Mouse (Mus musculus): ENCODE results near the gene Dusp2.

Gene Dusp2

GRCm38 (mm10) chr2:127367126-127367820, 31.3 kb downstream of the Dusp2 start:
- no peak for DNase-seq (ENCODE audit: low read depth)

- DNase-seq (ENCODE audit: low read depth): no peak
Observed at GRCm38 (mm10) chr2:127369703-127370376, 33.9 kb downstream of the Dusp2 start.

GRCm38 (mm10) chr2:127370561-127371483, 34.9 kb downstream of the Dusp2 start:
- DNase-seq (ENCODE audit: low read depth): peak; percentile 62

DNA sequence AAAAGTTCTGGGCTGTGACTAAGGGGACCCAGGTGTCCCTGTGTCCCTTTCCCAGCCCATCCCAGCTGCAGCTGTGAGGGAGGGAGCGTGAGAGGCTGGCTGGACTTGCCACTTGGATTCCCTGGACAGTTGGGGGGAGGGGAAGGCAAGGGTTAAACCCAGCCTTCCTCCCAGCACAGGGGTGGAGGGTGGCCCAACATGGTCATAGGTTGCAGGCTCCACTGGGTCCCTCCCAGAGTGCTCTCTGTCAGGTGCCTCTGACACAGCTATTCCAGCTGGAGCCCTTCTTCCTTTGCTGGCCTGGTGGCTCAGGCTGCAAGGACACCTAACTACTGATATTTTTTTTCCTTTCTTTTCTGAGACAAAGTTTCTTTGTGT, 35.5 kb downstream of the Dusp2 start:
- no peak for DNase-seq (ENCODE audit: low read depth)

DNA sequence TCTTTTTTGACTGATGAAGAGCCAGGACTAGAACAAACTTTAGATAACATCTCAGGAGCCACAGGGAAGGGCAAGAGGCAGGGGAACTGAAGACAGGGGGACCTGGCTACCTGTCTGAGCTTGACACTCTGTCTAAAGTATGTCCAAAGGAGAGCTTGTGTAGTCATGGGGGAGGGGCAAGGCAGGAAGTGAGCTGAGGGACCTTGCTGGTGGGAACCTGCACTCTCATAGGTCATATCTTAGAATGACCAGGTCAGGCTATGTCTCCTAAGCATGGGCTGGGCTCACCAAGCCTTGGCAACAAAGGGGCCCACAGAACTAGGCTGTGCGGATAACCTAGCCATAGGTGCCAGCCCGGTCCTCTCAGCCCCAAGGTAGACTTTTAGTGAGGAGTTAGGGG, 36.1 kb downstream of the Dusp2 start:
- DNase-seq (ENCODE audit: low read depth): no peak

DNA sequence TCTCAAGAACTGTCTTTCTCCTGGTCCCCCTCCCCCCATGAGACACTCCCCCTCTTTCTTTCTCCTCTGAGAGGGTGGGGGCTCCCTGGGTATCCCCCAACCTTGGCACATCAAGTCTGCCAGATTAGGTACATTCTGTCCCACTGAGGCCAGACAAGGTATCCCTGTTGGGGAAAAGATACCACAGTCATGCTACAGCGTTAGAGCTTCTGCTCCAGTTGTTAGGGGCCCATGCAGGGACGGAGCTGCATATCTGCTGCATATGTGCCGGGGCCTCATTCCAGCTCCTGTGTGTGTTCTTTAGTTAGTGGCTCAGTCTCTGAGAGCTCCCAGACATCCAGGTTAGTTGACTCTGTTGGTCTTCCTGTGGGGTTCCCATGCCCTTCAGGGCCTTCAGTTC, 38.2 kb downstream of the Dusp2 start:
- DNase-seq (ENCODE audit: low read depth): no peak

DNA sequence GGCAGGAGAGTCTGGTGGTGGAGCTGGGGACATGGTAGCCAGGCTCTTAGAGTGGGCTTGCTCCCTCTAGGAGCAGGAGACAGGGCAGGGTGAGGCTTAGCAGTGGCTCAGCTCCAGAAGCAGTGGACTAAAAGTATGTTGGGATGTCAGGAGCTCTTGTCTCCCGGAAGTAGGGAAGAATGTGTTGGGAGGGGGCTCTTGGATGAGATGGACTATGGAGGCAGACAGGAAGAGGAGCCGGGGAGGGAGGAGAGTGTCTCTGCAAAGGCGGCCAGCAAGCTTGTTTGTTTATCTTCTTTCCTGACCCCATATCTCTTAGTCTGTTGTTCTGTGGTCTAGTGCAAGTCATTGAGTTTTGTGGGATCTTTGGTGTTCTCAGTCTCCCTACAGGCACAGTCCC, 39.1 kb downstream of the Dusp2 start:
- DNase-seq (ENCODE audit: low read depth): no peak

- no peak for DNase-seq (ENCODE audit: low read depth)
Observed at GRCm38 (mm10) chr2:127375759-127376341, 39.9 kb downstream of the Dusp2 start.

GRCm38 (mm10) chr2:127376423-127377051, 40.6 kb downstream of the Dusp2 start:
- DNase-seq (ENCODE audit: low read depth): no peak

DNA sequence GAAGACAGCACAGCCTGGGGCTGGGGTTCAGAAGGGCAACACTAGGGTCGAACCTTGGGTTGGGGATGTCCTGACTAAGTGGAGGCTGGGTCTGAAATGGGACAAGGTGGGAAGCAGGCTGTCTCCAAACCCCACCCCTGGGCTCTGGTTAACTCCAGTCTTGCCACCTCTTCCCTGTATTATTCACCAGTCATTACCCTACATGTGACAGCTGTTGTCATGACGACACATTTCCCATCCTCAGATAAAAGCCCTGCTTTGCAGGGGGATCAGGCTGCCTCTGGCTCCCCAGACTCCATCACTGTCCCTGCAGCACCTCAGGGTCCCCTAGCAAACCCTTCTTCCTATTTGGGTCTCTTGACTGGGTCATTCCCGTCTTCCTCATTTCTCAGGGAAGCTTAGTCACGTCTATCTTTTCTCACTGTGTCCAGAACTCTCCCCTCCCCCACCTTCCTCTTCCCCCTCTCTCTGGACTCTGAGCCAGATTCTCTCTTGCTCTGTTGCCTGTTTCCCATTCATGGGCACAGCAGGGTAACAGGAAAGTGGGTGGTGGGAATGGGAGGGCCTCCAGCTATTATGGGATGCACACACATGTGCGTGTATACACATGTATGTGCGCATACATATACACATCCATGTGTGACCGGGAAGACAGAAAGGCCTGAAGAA, 42.1 kb downstream of the Dusp2 start:
- no peak for DNase-seq (ENCODE audit: low read depth)

GRCm38 (mm10) chr2:127378611-127378990, 42.6 kb downstream of the Dusp2 start:
- no peak for DNase-seq (ENCODE audit: low read depth)

GRCm38 (mm10) chr2:127379250-127379649, 43.3 kb downstream of the Dusp2 start:
- DNase-seq (ENCODE audit: low read depth): no peak

- DNase-seq (ENCODE audit: low read depth): no peak
Observed at GRCm38 (mm10) chr2:127383881-127384280, 47.9 kb downstream of the Dusp2 start.

- no peak for DNase-seq (ENCODE audit: low read depth)
Observed at GRCm38 (mm10) chr2:127387521-127387920, 51.6 kb downstream of the Dusp2 start.

Data from c-Kit-positive CD71-positive TER-119-negative erythroid progenitor cells, embryonic 14.5 days (primary cell).